Mouse (Mus musculus): ENCODE measurements at regions not wholly inside any gene's neighbourhood (a gene's known extent, or its start where the extent isn't known, plus 50 kb on each side); places are given as distances from the start of the nearest gene placed in this dataset.

GRCm38 (mm10) chr8:8907478-8908165 lies 217.3 kb upstream of the Arglu1 start:
- no peak for TF ChIP-seq POLR2A (IDR thresholded peaks at IDR 0.05; ENCODE audit: low read depth, low read length)
- no peak for TF ChIP-seq SIN3A (IDR thresholded peaks at IDR 0.05; ENCODE audit: low read length)
- TF ChIP-seq KAT2A (IDR thresholded peaks at IDR 0.05; ENCODE audit: insufficient replicate concordance, low read length) = no peak
- no peak for TF ChIP-seq CTCF (conservative IDR thresholded peaks at IDR 0.05 in 1 of 2, IDR thresholded peaks at IDR 0.05 in 1 of 2; ENCODE audit: low read depth in 2 of 2, low read length in 2 of 2)
- TF ChIP-seq SMC3 (IDR thresholded peaks at IDR 0.05; ENCODE audit: low read depth, low read length) = no peak
- TF ChIP-seq JUND (conservative IDR thresholded peaks at IDR 0.05; ENCODE audit: low read depth, low read length) = no peak
- TF ChIP-seq EP300 (IDR thresholded peaks at IDR 0.05; ENCODE audit: low read length) = no peak

Measured in CH12.LX (cell line).